Mouse (Mus musculus): ENCODE data around the gene Ficd.
"Not testable (repeated sequence)": the region's sequence is repeated elsewhere in the genome, so short reads cannot be mapped to it uniquely, and the experiment has no call there.

Ficd gene

DNA sequence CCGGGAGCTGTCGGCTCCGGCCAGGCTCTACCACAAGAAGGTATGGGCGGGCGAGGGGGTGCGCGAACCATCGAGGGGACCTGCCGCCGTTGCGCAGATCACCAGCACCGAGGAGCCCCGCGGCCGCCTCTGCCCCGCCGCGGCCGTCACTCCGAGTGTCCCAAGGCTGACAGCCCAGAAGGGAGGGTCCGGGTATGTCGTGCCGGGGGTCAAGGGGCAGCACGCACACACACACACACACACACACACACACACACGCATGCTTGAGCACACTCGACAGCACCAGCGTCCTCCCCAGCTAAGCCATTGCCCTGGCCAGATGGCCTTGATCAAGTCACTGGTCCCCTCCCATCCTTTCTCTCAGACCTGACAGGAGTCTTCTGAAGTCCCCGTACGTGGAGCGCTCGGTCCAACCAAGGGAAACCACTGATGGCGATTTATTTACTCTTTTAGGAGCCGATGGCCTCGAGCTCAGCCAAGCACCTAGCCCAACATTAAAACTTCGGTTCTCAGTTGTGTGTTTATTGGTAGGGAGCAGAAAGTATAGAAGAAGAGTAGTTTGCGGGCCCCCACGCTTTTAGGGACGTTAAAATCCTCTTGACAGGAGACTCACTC lies 37.4 kb downstream of the Ficd start:
- no peak for DNase-seq (ENCODE audit: extremely low read depth, insufficient read length, low spot score)

- DNase-seq (ENCODE audit: extremely low read depth, insufficient read length, low spot score): peak; percentile 50
Measured at GRCm38 (mm10) chr5:113773664-113774063, 38.1 kb downstream of the Ficd start.

DNA sequence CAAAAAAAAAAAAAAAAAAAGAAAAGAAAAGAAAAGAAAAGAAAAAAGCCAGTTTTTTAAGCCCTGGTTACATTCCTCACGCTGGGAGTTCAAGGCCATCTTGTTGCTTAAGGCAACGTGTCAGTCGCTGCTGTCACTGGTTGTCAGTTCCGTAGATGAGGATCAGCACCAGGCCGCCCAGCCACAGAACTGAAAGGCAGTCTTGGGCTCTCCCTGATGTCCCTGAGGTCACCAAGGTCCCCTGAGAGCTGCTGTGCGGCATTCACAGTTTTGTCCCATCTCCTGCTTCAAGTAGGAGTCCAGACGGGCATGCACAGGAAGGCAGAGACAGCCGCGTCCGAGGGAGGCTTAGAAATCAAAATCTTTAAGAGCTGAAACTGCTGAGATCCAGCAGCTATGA lies 40.0 kb downstream of the Ficd start:
- no peak for DNase-seq (ENCODE audit: extremely low read depth, insufficient read length, low spot score)

DNA sequence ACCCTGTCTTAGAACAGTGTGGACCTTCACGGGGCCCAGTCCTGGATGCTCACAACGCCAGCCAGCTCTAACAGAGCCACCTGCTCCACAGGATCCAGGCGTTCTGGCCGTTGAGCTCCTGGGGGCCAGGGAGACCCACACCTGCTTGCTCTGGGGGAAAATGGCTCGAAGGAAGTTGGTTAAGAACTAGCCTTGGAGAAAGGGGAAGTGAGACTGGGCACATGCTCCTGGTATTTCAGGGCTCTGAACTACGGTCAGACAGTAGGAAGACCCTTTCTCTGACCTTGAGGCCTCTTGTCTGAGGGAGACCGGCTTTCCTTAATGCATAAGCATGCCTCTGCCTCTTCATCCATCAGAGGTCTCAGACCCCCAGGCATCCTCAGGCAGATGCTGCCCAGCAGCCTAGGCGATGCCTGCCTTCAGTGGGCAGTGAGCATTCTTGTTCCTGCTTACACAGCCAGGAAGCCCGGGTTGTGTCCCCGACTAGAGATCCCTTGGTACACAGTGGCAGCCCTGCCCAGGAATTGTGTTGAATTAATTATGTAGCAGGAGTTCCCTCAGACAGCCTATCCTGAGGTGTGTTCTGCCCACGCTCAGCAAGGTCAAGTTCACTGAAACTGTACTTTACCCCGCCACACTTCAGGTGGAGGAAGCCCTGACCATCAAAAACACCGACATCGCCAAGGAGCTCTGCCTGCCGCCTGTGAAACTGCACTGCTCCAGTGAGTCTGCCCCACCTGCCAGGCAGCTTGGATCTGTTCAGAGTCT lies 40.7 kb downstream of the Ficd start:
- DNase-seq (ENCODE audit: extremely low read depth, insufficient read length, low spot score): no peak

GRCm38 (mm10) chr5:113776896-113777226 lies 41.3 kb downstream of the Ficd start:
- no peak for DNase-seq (ENCODE audit: extremely low read depth, insufficient read length, low spot score)

DNA sequence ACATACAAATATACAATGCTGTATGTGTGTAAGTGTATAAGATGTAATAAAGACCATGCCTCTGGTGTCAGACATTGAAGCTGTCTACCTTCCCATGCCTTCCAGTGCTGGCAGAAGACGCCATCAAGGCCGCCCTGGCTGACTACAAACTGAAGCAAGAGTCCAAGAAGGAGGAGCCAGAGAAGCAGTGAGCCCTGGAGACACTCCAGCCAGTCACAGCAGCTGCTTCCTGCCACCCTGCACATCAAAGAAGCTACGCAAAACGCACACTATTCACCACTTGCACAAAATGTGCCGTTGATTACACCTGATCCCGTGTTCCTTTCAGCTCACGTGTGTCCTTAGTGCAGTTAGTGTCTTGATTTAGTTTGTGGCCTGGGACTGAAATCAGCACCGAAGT lies 42.1 kb downstream of the Ficd start:
- DNase-seq (ENCODE audit: extremely low read depth, insufficient read length, low spot score): not testable (repeated sequence)

DNA sequence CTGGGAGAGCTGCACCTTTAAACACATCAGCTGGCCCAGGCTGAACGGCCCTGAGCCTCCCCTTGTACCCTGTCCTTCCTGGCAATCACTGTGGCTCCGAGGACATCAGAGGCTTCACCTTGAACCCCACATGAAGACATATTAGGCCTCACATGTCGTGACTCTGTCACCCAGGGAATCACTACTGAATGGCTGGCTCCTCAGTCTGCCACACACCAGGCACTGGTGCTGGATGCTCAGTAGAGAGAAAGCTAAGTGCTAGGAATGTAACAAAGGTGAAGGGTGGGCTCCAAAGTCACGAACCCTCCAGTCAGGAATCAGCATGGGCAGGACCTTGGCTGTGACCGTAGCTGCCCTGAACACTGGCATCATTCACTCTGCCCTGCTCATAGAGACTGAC lies 44.0 kb downstream of the Ficd start:
- DNase-seq (ENCODE audit: extremely low read depth, insufficient read length, low spot score): no peak

DNA sequence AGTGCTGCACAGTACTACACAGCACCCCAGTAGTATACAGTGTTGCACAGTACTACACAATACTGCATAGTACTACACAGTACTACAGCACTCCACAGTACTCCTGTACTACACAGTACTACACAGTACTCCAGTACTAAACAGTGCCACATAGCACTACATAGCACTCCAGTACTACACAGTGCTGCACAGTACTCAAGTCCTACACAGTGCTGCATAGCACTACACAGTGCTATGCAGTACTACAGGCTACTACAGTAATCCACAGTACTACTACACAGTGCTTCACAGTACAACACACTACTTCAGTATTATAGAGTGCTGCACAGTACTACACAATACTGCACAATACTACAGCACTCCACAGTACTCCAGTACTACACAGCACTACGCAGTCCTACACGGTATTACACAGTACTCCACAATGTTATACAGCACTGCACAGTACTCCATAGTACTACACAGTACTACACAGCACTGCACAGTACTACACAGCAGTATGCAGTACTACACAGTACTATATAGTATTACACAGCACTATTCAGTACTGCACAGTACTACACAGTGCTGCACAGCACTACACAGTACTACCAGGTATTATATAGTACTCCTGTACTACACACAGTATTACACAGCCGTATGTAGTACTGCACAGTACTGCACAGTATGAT lies 44.6 kb downstream of the Ficd start:
- DNase-seq (ENCODE audit: extremely low read depth, insufficient read length, low spot score): no peak

- DNase-seq (ENCODE audit: extremely low read depth, insufficient read length, low spot score): no peak
Measured at GRCm38 (mm10) chr5:113780763-113781162, 45.2 kb downstream of the Ficd start.

GRCm38 (mm10) chr5:113781254-113781653 lies 45.7 kb downstream of the Ficd start:
- DNase-seq (ENCODE audit: extremely low read depth, insufficient read length, low spot score): no peak

GRCm38 (mm10) chr5:113781875-113782274 lies 46.3 kb downstream of the Ficd start:
- DNase-seq (ENCODE audit: extremely low read depth, insufficient read length, low spot score): no peak

GRCm38 (mm10) chr5:113782624-113783023 lies 47.0 kb downstream of the Ficd start:
- no peak for DNase-seq (ENCODE audit: extremely low read depth, insufficient read length, low spot score)

GRCm38 (mm10) chr5:113783581-113784001 lies 48.0 kb downstream of the Ficd start:
- DNase-seq (ENCODE audit: extremely low read depth, insufficient read length, low spot score): no peak

- DNase-seq (ENCODE audit: extremely low read depth, insufficient read length, low spot score): not testable (repeated sequence)
Measured at GRCm38 (mm10) chr5:113784104-113784503, 48.5 kb downstream of the Ficd start.

DNA sequence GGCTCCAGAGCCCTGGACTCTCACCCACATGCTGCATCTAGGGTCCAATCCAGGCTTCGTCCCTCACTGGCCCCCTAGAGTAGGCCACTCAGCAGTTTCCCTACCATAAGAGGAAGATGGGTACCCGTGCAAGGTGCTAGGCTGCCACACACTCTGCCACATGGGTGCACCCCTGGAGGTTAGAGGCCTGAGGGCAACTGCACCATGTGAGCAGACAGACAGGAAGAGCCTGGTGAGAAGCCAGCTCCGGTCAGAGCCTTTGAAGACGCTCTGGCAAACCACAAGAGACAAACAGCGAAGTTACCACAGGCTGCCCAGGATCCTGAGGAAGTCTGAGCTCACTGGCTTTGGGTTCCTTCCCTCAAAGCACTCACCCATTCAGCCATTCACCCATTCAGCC lies 51.4 kb downstream of the Ficd start:
- no peak for DNase-seq (ENCODE audit: extremely low read depth, insufficient read length, low spot score)

DNA sequence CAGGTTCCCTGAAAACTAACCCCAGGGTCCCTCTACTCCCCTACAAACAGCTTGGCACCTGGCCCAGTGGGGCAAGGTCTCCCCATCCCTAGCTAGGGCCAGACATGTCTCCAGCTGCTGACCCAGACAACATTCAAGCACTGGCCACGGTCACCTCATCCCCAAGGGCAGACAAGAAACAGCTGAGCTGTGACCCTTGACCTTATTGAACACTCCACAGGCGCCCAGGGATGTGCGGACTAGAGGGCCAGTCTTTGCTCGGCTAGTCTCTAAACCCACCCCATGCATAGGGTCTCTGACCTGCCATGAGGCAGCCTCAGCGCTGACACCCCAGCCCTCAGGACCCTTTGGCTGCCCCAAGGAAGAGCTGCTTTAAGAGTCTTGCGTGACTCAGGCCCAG lies 53.0 kb downstream of the Ficd start:
- no peak for DNase-seq (ENCODE audit: extremely low read depth, insufficient read length, low spot score)

DNA sequence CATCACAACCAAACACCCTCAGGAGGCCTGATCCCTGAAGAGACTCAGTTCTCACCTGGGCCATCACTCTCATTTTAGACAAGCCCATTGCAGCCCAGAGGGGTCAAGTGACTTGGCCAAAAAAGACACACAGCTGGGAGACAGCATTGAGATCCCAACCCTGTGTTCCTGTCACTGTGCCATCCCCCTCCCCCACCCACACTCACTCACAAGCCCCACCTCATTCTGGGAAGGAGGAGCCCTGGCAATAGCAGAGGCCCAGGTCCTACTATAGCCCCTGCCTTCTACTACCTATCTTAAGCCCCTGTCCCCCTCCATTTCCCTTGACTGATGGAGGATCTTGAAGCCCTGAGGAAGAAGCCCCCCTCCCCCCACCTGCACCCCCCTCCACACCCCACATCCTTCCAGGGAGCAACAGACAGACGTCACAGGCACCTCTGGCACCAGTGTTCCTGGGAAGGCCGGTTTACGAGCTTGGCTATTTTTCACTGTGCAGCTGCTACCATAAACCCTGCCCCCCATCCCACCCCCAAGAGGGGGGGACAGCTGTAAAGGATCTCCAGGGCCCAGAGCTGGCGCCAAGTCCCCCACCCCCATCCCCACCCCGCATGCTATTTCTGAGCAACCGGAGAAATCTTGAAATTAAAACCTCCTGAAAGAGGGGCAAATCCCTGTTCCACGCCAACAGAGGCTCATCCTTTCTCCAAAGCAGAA lies 53.6 kb downstream of the Ficd start:
- DNase-seq (ENCODE audit: extremely low read depth, insufficient read length, low spot score): no peak

Data from 3134 (cell line).